Mouse (Mus musculus): Measurements from ENCODE around the gene Fam129a. TPM values are rescaled to one million over a fixed set of nuclear protein-coding genes. Genes with fewer than 3 reads are reported as not detected.
"Not testable (repeated sequence)": the region's sequence is repeated elsewhere in the genome, so short reads cannot be mapped to it uniquely, and the experiment has no call there.

The Fam129a gene
- polyA plus RNA-seq, 1 experiment from 2014 or later: 0.60 TPM

- WGBS: 81% methylated on average over 8 of the region's 8 CpGs
- H3K9ac ChIP-seq (ENCODE audit: low read depth, low read length): no peak overlapping the region
- no peak overlapping the region for H3K27ac ChIP-seq (ENCODE audit: low read depth, low read length)
- no peaks in the 10 kb centered on the region for H3K36me3 ChIP-seq (ENCODE audit: control insufficient read depth, insufficient read depth, low read length)
- no peaks in the 10 kb centered on the region for H3K9me3 ChIP-seq (ENCODE audit: control insufficient read depth, low read length)
- H3K27me3 ChIP-seq (ENCODE audit: control insufficient read depth, insufficient read depth, low read length): no peaks in the 10 kb centered on the region
- no peak overlapping the region for H3K4me3 ChIP-seq (ENCODE audit: low read depth, low read length)
- no peaks in the 10 kb centered on the region for H3K4me1 ChIP-seq (replicated peaks; ENCODE audit: control insufficient read depth, insufficient read depth, low read length)
- ATAC-seq (ENCODE audit: low FRiP score): no peak
- no peak overlapping the region for H3K4me2 ChIP-seq (replicated peaks; ENCODE audit: low read depth, low read length)
- no peak for DNase-seq (ENCODE audit: low spot score)
Observed at GRCm38 (mm10) chr1:151689561-151689960, 118.6 kb downstream of the Fam129a start.

GRCm38 (mm10) chr1:151690061-151690460 lies 119.1 kb downstream of the Fam129a start:
- WGBS: 86% methylated on average over 6 of the region's 6 CpGs
- Histone ChIP-seq H3K4me2 (replicated peaks; ENCODE audit: low read depth, low read length) (no peak overlapping the region), H3K27ac (ENCODE audit: low read depth, low read length) (no peak overlapping the region), H3K4me3 (ENCODE audit: low read depth, low read length) (no peak overlapping the region), H3K36me3 (ENCODE audit: control insufficient read depth, insufficient read depth, low read length) (no peaks in the 10 kb centered on the region), H3K27me3 (ENCODE audit: control insufficient read depth, insufficient read depth, low read length) (no peaks in the 10 kb centered on the region), H3K9me3 (ENCODE audit: control insufficient read depth, low read length) (no peaks in the 10 kb centered on the region), H3K9ac (ENCODE audit: low read depth, low read length) (no peak overlapping the region), H3K4me1 (replicated peaks; ENCODE audit: control insufficient read depth, insufficient read depth, low read length) (no peaks in the 10 kb centered on the region)
- DNase-seq (ENCODE audit: low spot score): no peak
- ATAC-seq (ENCODE audit: low FRiP score): no peak

- WGBS: 86% methylated on average over 7 of the region's 7 CpGs
- Histone ChIP-seq H3K27ac (ENCODE audit: low read depth, low read length) (no peak overlapping the region), H3K4me2 (replicated peaks; ENCODE audit: low read depth, low read length) (no peak overlapping the region), H3K27me3 (ENCODE audit: control insufficient read depth, insufficient read depth, low read length) (no peaks in the 10 kb centered on the region), H3K9me3 (ENCODE audit: control insufficient read depth, low read length) (no peaks in the 10 kb centered on the region), H3K4me1 (replicated peaks; ENCODE audit: control insufficient read depth, insufficient read depth, low read length) (no peaks in the 10 kb centered on the region), H3K36me3 (ENCODE audit: control insufficient read depth, insufficient read depth, low read length) (no peaks in the 10 kb centered on the region), H3K9ac (ENCODE audit: low read depth, low read length) (no peak overlapping the region), H3K4me3 (ENCODE audit: low read depth, low read length) (no peak overlapping the region)
- ATAC-seq (ENCODE audit: low FRiP score) (no peak), DNase-seq (ENCODE audit: low spot score) (no peak)
Observed at GRCm38 (mm10) chr1:151690583-151691193, 119.7 kb downstream of the Fam129a start.

GRCm38 (mm10) chr1:151692867-151693266 lies 121.9 kb downstream of the Fam129a start:
- not testable (repeated sequence) for ATAC-seq (ENCODE audit: low FRiP score); H3K9ac ChIP-seq (ENCODE audit: low read depth, low read length); H3K9me3 ChIP-seq (ENCODE audit: control insufficient read depth, low read length); H3K27ac ChIP-seq (ENCODE audit: low read depth, low read length); H3K4me1 ChIP-seq (replicated peaks; ENCODE audit: control insufficient read depth, insufficient read depth, low read length); H3K4me3 ChIP-seq (ENCODE audit: low read depth, low read length); H3K36me3 ChIP-seq (ENCODE audit: control insufficient read depth, insufficient read depth, low read length); DNase-seq (ENCODE audit: low spot score); H3K27me3 ChIP-seq (ENCODE audit: control insufficient read depth, insufficient read depth, low read length); H3K4me2 ChIP-seq (replicated peaks; ENCODE audit: low read depth, low read length)
- WGBS: 73% methylated on average over 6 of the region's 6 CpGs

GRCm38 (mm10) chr1:151696751-151697150 lies 125.8 kb downstream of the Fam129a start:
- H3K4me3 ChIP-seq (ENCODE audit: low read depth, low read length): no peak overlapping the region
- H3K27ac ChIP-seq (ENCODE audit: low read depth, low read length): no peak overlapping the region
- H3K36me3 ChIP-seq (ENCODE audit: control insufficient read depth, insufficient read depth, low read length): no peaks in the 10 kb centered on the region
- no peak overlapping the region for H3K9ac ChIP-seq (ENCODE audit: low read depth, low read length)
- H3K27me3 ChIP-seq (ENCODE audit: control insufficient read depth, insufficient read depth, low read length): no peaks in the 10 kb centered on the region
- no peaks in the 10 kb centered on the region for H3K9me3 ChIP-seq (ENCODE audit: control insufficient read depth, low read length)
- H3K4me1 ChIP-seq (replicated peaks; ENCODE audit: control insufficient read depth, insufficient read depth, low read length): no peaks in the 10 kb centered on the region
- 90% methylated on average over 7 of the region's 7 CpGs for WGBS
- no peak for ATAC-seq (ENCODE audit: low FRiP score)
- H3K4me2 ChIP-seq (replicated peaks; ENCODE audit: low read depth, low read length): no peak overlapping the region
- no peak for DNase-seq (ENCODE audit: low spot score)

- 80% methylated on average over 7 of the region's 7 CpGs for WGBS
- Histone ChIP-seq H3K27ac (ENCODE audit: low read depth, low read length) (no peak overlapping the region), H3K36me3 (ENCODE audit: control insufficient read depth, insufficient read depth, low read length) (no peaks in the 10 kb centered on the region), H3K4me3 (ENCODE audit: low read depth, low read length) (no peak overlapping the region), H3K27me3 (ENCODE audit: control insufficient read depth, insufficient read depth, low read length) (no peaks in the 10 kb centered on the region), H3K4me2 (replicated peaks; ENCODE audit: low read depth, low read length) (no peak overlapping the region), H3K4me1 (replicated peaks; ENCODE audit: control insufficient read depth, insufficient read depth, low read length) (no peaks in the 10 kb centered on the region), H3K9ac (ENCODE audit: low read depth, low read length) (no peak overlapping the region), H3K9me3 (ENCODE audit: control insufficient read depth, low read length) (no peaks in the 10 kb centered on the region)
- ATAC-seq (ENCODE audit: low FRiP score) (no peak), DNase-seq (ENCODE audit: low spot score) (no peak)
Observed at GRCm38 (mm10) chr1:151697901-151698641, 127.1 kb downstream of the Fam129a start.

- H3K9ac ChIP-seq (ENCODE audit: low read depth, low read length): no peak overlapping the region
- H3K27me3 ChIP-seq (ENCODE audit: control insufficient read depth, insufficient read depth, low read length): no peaks in the 10 kb centered on the region
- 83% methylated on average over 7 of the region's 7 CpGs for WGBS
- ATAC-seq (ENCODE audit: low FRiP score): no peak
- H3K36me3 ChIP-seq (ENCODE audit: control insufficient read depth, insufficient read depth, low read length): no peaks in the 10 kb centered on the region
- no peak overlapping the region for H3K27ac ChIP-seq (ENCODE audit: low read depth, low read length)
- H3K4me2 ChIP-seq (replicated peaks; ENCODE audit: low read depth, low read length): no peak overlapping the region
- no peak overlapping the region for H3K4me3 ChIP-seq (ENCODE audit: low read depth, low read length)
- no peaks in the 10 kb centered on the region for H3K4me1 ChIP-seq (replicated peaks; ENCODE audit: control insufficient read depth, insufficient read depth, low read length)
- no peaks in the 10 kb centered on the region for H3K9me3 ChIP-seq (ENCODE audit: control insufficient read depth, low read length)
- DNase-seq (ENCODE audit: low spot score): no peak
Observed at GRCm38 (mm10) chr1:151699363-151699762, 128.4 kb downstream of the Fam129a start.

GRCm38 (mm10) chr1:151702816-151703215 lies 131.8 kb downstream of the Fam129a start:
- DNase-seq (ENCODE audit: low spot score) (no peak), ATAC-seq (ENCODE audit: low FRiP score) (no peak)
- Histone ChIP-seq H3K4me2 (replicated peaks; ENCODE audit: low read depth, low read length) (no peak overlapping the region), H3K27ac (ENCODE audit: low read depth, low read length) (no peak overlapping the region), H3K9me3 (ENCODE audit: control insufficient read depth, low read length) (no peaks in the 10 kb centered on the region), H3K4me3 (ENCODE audit: low read depth, low read length) (no peak overlapping the region), H3K4me1 (replicated peaks; ENCODE audit: control insufficient read depth, insufficient read depth, low read length) (no peaks in the 10 kb centered on the region), H3K9ac (ENCODE audit: low read depth, low read length) (no peak overlapping the region), H3K27me3 (ENCODE audit: control insufficient read depth, insufficient read depth, low read length) (no peaks in the 10 kb centered on the region), H3K36me3 (ENCODE audit: control insufficient read depth, insufficient read depth, low read length) (no peaks in the 10 kb centered on the region)
- WGBS: 28% methylated on average over 1 of the region's 1 CpGs
